Mouse (Mus musculus) small intestine, adult 2 months (tissue): ENCODE measurements around the gene Cend1.

Experiments
- CTCF ChIP-seq: fragments of 200-500 bp; IDR thresholded peaks from 2 replicates; pipeline ENCODE4 v1.5.1; 2012; ENCODE audit warnings: low read depth, mild to moderate bottlenecking, control low read depth, inconsistent platforms, low read length, moderate library complexity, mixed read lengths; ENCODE audit not compliant: insufficient replicate concordance, insufficient read length; ENCODE audit errors: extremely low read depth
- POLR2A ChIP-seq: fragments of 200-500 bp; IDR thresholded peaks from 2 replicates; pipeline ENCODE4 v1.6.1; 2012; ENCODE audit warnings: low read depth, mild to moderate bottlenecking, control low read depth, inconsistent platforms, low read length, moderate library complexity

GRCm38 (mm10) chr7:141456739-141457138, 27.4 kb upstream of the Cend1 start:
- no peak for TF ChIP-seq CTCF
- no peak for TF ChIP-seq POLR2A
